Mouse (Mus musculus): Measurements from ENCODE around the gene Esrrg. TPM values are rescaled to one million over a fixed set of nuclear protein-coding genes. Genes with fewer than 3 reads are reported as not detected.
A peak's percentile ranks its signal among the peaks of the same experiment; 100 is the strongest.

Esrrg gene
- polyA plus RNA-seq, 1 experiment from 2014 or later: 14.6 TPM

DNA sequence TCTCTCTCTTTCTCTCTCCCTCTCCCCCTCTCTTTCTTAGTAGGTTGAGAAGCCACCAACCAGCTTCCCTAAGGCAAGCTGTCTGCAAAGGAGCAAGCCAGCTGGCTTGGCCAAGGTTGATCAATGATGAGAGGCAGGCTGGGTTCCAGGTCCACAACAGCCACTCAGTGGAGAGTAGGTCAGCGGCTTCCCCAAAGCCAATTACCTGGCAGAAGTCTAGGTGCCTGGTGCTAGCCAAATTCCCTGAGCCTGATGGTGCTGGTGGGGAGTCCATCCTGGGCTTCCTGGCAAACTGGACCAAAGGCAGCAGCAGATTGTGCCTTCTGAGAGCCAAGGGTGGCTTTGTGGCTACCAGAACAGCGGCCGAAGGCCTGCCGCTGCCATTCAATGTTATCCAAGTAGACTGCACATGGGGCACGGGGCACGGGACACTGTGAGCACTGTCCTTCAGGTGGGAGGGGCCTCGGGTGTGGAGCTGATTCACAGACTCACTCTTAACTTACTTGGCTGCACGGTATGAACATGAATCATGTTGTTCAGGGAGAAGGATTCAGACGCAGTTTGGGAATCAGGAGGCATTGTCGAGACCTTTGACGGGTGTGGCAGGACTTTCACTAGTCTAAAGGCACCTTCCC, 469.1 kb downstream of the Esrrg start:
- ATAC-seq (ENCODE audit: low FRiP score) (no peak), DNase-seq (ENCODE audit: low spot score) (no peak)
- Histone ChIP-seq H3K9me3 (ENCODE audit: control insufficient read depth, low read length) (no peaks in the 10 kb centered on the region), H3K36me3 (ENCODE audit: control insufficient read depth, insufficient read depth, low read length) (no peaks in the 10 kb centered on the region), H3K4me2 (replicated peaks; ENCODE audit: low read depth, low read length) (no peak overlapping the region), H3K27me3 (ENCODE audit: control insufficient read depth, insufficient read depth, low read length) (no peaks in the 10 kb centered on the region), H3K27ac (ENCODE audit: low read depth, low read length) (no peak overlapping the region), H3K4me1 (replicated peaks; ENCODE audit: control insufficient read depth, insufficient read depth, low read length) (no peaks in the 10 kb centered on the region), H3K9ac (ENCODE audit: low read depth, low read length) (no peak overlapping the region), H3K4me3 (ENCODE audit: low read depth, low read length) (no peak overlapping the region)
- WGBS: 89% methylated on average over 11 of the region's 11 CpGs

DNA sequence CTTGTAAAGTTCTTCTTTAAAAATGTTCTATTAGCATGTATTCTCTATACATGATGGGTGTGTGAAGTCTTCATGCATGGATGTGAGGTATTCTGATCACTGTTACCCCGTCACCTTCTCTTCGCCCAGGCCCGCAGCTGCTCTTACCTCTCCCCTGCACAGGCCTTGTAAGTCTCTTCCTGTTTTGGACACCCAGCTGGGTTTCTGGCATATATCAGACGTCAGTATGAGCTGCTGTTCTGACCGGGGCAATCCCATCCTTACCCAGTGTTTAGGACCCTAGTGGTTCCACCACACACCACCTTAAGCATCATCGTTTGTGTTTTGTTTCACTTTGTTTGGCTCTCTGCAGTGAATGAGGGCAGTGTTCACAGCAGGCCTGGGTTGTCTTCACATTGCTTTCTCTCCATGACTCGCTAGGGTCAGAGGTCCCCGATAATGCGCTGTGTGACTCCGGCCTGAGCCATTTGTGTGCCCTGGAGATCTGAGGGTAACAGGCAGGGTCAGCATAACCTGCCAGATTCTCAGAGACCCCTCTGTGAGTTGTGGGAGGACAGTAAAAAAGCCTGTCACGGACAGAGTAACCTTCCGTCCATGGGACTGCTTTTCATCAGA, 471.8 kb downstream of the Esrrg start:
- Histone ChIP-seq H3K4me3 (ENCODE audit: low read depth, low read length) (no peak overlapping the region), H3K27me3 (ENCODE audit: control insufficient read depth, insufficient read depth, low read length) (no peaks in the 10 kb centered on the region), H3K9ac (ENCODE audit: low read depth, low read length) (no peak overlapping the region), H3K27ac (ENCODE audit: low read depth, low read length) (no peak overlapping the region), H3K36me3 (ENCODE audit: control insufficient read depth, insufficient read depth, low read length) (no peaks in the 10 kb centered on the region), H3K4me1 (replicated peaks; ENCODE audit: control insufficient read depth, insufficient read depth, low read length) (no peaks in the 10 kb centered on the region), H3K4me2 (replicated peaks; ENCODE audit: low read depth, low read length) (no peak overlapping the region), H3K9me3 (ENCODE audit: control insufficient read depth, low read length) (no peaks in the 10 kb centered on the region)
- WGBS: 33% methylated on average over 12 of the region's 12 CpGs
- DNase-seq (ENCODE audit: low spot score) (peak; percentile 15), ATAC-seq (ENCODE audit: low FRiP score) (no peak)

DNA sequence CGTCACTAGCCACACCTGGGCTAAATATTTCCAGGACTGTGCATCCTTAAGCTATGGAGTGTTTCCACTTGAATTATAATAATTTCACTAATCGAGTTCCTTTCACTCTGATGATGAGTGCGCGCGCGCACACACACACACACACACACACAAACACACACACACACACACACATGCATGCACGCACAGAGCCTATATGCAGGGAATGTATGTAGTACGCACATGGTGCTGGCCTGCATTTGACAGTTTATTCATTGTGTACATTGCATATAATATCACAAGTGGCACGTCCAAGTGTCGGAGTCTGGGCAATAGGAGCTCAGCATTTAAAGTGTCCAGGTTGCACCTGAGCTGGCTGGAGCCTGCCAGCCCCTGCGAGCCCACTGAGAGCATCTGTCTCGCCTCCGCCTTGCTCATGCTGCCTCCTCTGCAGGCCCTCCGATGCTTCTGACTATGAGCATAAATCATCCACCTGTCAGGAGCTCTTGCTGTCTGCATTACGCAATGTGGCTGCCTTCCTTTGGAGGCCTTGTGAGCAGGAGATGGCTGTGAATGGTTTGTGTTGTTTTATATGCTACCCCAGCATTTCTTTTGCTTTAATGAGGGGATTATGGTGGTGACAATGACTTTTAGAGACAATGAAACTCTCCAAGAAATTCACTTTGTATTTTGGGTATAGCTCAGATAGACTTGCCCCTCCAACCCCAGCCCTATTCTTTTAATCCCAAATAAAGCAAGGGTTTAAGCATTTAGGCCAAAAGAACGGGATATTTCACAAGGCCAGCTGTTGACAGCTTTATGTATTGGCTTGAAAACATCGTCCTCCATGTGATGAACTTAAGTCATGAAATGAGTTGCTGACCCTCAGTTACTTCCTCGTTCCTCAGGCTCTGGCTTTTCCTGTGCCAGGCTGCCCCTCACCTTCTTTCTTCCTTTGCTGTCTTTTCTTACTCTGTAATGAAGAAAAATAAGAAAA, 474.4 kb downstream of the Esrrg start:
- no peak overlapping the region for H3K27ac ChIP-seq (ENCODE audit: low read depth, low read length)
- ATAC-seq (ENCODE audit: low FRiP score) (peak; percentile 51; the same call in 1 of the 2 replicates), DNase-seq (ENCODE audit: low spot score) (peak; percentile 43)
- 72% methylated on average over 18 of the region's 18 CpGs for WGBS
- H3K4me2 ChIP-seq (replicated peaks; ENCODE audit: low read depth, low read length): no peak overlapping the region
- no peaks in the 10 kb centered on the region for H3K27me3 ChIP-seq (ENCODE audit: control insufficient read depth, insufficient read depth, low read length)
- H3K36me3 ChIP-seq (ENCODE audit: control insufficient read depth, insufficient read depth, low read length): no peaks in the 10 kb centered on the region
- no peaks in the 10 kb centered on the region for H3K9me3 ChIP-seq (ENCODE audit: control insufficient read depth, low read length)
- H3K9ac ChIP-seq (ENCODE audit: low read depth, low read length): no peak overlapping the region
- H3K4me3 ChIP-seq (ENCODE audit: low read depth, low read length): no peak overlapping the region
- no peaks in the 10 kb centered on the region for H3K4me1 ChIP-seq (replicated peaks; ENCODE audit: control insufficient read depth, insufficient read depth, low read length)

DNA sequence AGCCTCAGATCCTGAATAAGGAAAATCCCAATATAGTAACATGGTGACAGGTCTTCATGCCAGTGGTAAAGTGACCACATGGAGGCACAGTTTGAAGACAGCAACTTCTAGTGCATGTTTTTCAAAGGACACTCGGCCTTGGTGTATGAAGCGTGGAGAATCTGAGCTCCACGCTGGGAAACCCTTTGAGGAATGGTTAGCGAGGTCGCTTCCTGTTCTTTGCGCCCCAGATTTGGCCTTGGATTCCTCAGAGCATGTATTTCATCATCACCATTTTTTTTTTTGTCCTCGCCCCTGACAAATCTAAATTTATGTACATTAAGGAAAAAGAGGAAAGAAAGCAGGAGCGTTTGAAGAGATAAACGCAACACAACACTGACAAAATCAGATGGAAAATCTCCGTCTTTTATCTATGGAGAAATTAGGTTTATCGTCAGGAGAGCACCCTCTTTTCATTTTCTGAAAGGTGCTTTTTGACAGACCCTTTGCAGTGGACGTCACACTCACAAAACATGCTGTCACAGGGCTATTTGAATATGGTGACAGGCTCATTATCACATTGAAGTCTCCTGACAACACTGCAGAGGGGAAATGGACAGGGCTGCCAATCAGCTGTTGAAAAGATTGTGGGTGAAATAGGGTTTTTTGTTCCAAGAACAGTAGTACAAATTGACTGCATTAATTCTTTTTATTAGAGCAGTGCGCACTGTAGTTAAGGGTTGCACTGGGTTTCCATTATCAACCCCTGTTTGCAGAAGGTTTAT, 476.7 kb downstream of the Esrrg start:
- DNase-seq (ENCODE audit: low spot score) (peak; percentile 23), ATAC-seq (ENCODE audit: low FRiP score) (peak; percentile 43; the same call in 1 of the 2 replicates)
- Histone ChIP-seq H3K36me3 (ENCODE audit: control insufficient read depth, insufficient read depth, low read length) (no peaks in the 10 kb centered on the region), H3K27ac (ENCODE audit: low read depth, low read length) (no peak overlapping the region), H3K4me3 (ENCODE audit: low read depth, low read length) (no peak overlapping the region), H3K9me3 (ENCODE audit: control insufficient read depth, low read length) (no peaks in the 10 kb centered on the region), H3K4me1 (replicated peaks; ENCODE audit: control insufficient read depth, insufficient read depth, low read length) (no peaks in the 10 kb centered on the region), H3K4me2 (replicated peaks; ENCODE audit: low read depth, low read length) (no peak overlapping the region), H3K9ac (ENCODE audit: low read depth, low read length) (no peak overlapping the region), H3K27me3 (ENCODE audit: control insufficient read depth, insufficient read depth, low read length) (no peaks in the 10 kb centered on the region)
- WGBS: 47% methylated on average over 13 of the region's 13 CpGs

DNA sequence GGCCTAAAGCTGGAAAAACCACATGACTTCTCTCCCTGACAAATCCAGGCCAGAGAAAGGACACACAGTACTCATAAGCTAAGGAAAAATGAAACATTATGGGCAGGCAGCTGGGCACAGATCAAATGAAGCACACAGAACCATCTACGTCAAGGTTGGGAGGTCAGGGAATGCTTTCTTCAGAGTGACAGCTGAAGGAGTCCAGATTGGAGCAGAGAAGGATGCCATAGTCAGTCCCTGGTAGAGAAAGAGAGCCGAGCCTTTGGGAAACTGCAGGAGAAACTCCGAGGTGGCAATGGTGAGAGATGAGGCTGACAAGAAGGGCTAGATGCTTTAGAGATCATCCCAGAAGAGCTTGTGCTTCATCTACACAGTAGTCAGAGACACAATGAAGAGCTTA, 485.1 kb downstream of the Esrrg start:
- 80% methylated on average over 3 of the region's 3 CpGs for WGBS
- Histone ChIP-seq H3K9ac (ENCODE audit: low read depth, low read length) (no peak overlapping the region), H3K4me1 (replicated peaks; ENCODE audit: control insufficient read depth, insufficient read depth, low read length) (no peaks in the 10 kb centered on the region), H3K27ac (ENCODE audit: low read depth, low read length) (no peak overlapping the region), H3K4me2 (replicated peaks; ENCODE audit: low read depth, low read length) (no peak overlapping the region), H3K9me3 (ENCODE audit: control insufficient read depth, low read length) (no peaks in the 10 kb centered on the region), H3K27me3 (ENCODE audit: control insufficient read depth, insufficient read depth, low read length) (no peaks in the 10 kb centered on the region), H3K36me3 (ENCODE audit: control insufficient read depth, insufficient read depth, low read length) (no peaks in the 10 kb centered on the region), H3K4me3 (ENCODE audit: low read depth, low read length) (no peak overlapping the region)
- ATAC-seq (ENCODE audit: low FRiP score) (no peak), DNase-seq (ENCODE audit: low spot score) (no peak)

DNA sequence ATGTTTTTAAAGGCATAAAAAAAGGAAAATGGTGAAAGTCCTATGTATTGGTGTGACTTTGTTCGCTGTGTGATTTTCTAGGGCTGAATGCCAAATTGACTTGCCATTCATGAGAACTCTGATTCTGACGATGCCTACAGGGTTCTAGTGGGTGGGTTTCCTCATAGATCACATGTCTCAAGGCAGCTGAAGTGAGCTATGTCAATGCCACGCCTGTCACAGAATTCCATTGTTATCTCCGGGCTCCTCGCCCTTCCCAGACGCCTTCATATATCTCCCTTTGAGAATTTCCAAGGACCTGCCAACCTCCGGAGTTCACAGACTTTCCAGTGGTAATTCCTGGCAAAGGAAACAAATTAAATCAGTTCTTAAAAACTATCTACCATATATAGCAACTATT, 493.2 kb downstream of the Esrrg start:
- no peak overlapping the region for H3K4me2 ChIP-seq (replicated peaks; ENCODE audit: low read depth, low read length)
- H3K36me3 ChIP-seq (ENCODE audit: control insufficient read depth, insufficient read depth, low read length): no peaks in the 10 kb centered on the region
- 47% methylated on average over 7 of the region's 7 CpGs for WGBS
- no peak overlapping the region for H3K27ac ChIP-seq (ENCODE audit: low read depth, low read length)
- ATAC-seq (ENCODE audit: low FRiP score) (no peak), DNase-seq (ENCODE audit: low spot score) (no peak)
- no peaks in the 10 kb centered on the region for H3K9me3 ChIP-seq (ENCODE audit: control insufficient read depth, low read length)
- H3K4me3 ChIP-seq (ENCODE audit: low read depth, low read length): no peak overlapping the region
- no peak overlapping the region for H3K9ac ChIP-seq (ENCODE audit: low read depth, low read length)
- no peaks in the 10 kb centered on the region for H3K27me3 ChIP-seq (ENCODE audit: control insufficient read depth, insufficient read depth, low read length)
- H3K4me1 ChIP-seq (replicated peaks; ENCODE audit: control insufficient read depth, insufficient read depth, low read length): no peaks in the 10 kb centered on the region

DNA sequence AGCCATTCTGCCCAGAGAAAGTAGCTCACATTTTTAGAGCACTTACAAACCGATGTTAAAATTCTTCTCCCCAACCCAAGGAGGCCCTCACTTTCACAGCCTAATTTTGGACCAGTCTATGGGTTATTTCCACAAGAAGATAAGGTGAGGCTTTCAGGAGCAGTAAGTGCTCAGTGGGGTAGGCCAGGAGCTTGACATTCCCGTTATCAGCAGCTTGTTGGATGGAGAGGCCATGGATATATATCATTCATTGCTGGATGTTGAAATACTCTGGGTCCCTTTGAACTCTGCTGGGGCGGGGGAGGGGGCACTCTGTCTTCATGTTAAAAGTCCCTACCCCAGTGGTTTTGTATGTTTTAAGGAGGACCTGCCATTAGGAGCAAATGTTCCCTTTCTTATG, 494.6 kb downstream of the Esrrg start:
- Histone ChIP-seq H3K9ac (ENCODE audit: low read depth, low read length) (no peak overlapping the region), H3K4me3 (ENCODE audit: low read depth, low read length) (no peak overlapping the region), H3K36me3 (ENCODE audit: control insufficient read depth, insufficient read depth, low read length) (no peaks in the 10 kb centered on the region), H3K9me3 (ENCODE audit: control insufficient read depth, low read length) (no peaks in the 10 kb centered on the region), H3K4me2 (replicated peaks; ENCODE audit: low read depth, low read length) (no peak overlapping the region), H3K27me3 (ENCODE audit: control insufficient read depth, insufficient read depth, low read length) (no peaks in the 10 kb centered on the region), H3K27ac (ENCODE audit: low read depth, low read length) (no peak overlapping the region), H3K4me1 (replicated peaks; ENCODE audit: control insufficient read depth, insufficient read depth, low read length) (no peaks in the 10 kb centered on the region)
- 71% methylated on average over 3 of the region's 3 CpGs for WGBS
- no peak for ATAC-seq (ENCODE audit: low FRiP score)
- no peak for DNase-seq (ENCODE audit: low spot score)

DNA sequence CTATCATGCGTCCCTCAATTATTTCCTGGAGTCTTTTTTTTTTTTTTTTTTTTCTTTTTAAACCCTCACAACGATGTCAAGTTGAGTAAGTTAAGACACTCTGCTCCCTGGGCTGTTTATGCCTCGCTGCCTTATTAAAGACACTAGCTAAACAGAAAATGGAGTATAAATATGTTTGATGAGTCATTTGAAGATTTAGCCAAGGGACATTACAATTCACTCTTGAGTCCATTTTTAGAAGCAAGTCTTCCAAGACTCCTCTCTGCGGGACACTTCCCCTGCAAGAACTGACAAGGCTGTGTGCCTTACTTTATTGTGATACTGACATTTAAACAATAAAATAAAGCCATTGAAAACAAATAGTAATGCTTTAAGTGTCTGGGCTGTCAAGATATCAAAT, 496.9 kb downstream of the Esrrg start:
- no peak for DNase-seq (ENCODE audit: low spot score)
- WGBS: 76% methylated on average over 4 of the region's 4 CpGs
- Histone ChIP-seq H3K4me3 (ENCODE audit: low read depth, low read length) (no peak overlapping the region), H3K9me3 (ENCODE audit: control insufficient read depth, low read length) (no peaks in the 10 kb centered on the region), H3K27ac (ENCODE audit: low read depth, low read length) (no peak overlapping the region), H3K9ac (ENCODE audit: low read depth, low read length) (no peak overlapping the region), H3K4me1 (replicated peaks; ENCODE audit: control insufficient read depth, insufficient read depth, low read length) (no peaks in the 10 kb centered on the region), H3K4me2 (replicated peaks; ENCODE audit: low read depth, low read length) (no peak overlapping the region), H3K27me3 (ENCODE audit: control insufficient read depth, insufficient read depth, low read length) (no peaks in the 10 kb centered on the region), H3K36me3 (ENCODE audit: control insufficient read depth, insufficient read depth, low read length) (no peaks in the 10 kb centered on the region)
- no peak for ATAC-seq (ENCODE audit: low FRiP score)

All from hindbrain, embryonic 11.5 days (tissue).